Mouse (Mus musculus): ENCODE measurements around the gene Acadl. TPM values are rescaled to one million over a fixed set of nuclear protein-coding genes. Genes with fewer than 3 reads are reported as not detected.

The Acadl gene
- total RNA-seq, 2 experiments from 2014 or later, result 267 to 388 TPM

DNA sequence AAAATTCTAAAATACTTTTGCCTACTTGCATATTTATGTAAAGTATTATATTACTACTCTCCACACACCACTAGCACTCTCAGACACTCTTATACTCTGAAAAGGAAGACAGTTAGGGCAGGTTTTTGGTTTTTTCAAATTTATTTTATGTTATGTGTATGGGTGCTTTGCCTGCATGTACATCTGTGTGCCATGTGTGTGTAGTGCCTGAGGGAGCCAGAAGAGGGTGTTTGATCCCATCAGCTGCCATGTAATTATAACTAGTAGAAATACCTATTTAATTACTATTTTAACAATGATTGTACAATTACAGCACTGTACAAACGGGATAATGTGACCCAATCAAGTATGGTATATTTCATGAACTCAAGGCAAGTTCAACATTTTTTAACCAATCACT, 57.7 kb downstream of the Acadl start:
- intact Hi-C loops (cut with DNase I; ENCODE audit: low total_unique reads), result no loop called here
- DNase-seq, result no peak

DNA sequence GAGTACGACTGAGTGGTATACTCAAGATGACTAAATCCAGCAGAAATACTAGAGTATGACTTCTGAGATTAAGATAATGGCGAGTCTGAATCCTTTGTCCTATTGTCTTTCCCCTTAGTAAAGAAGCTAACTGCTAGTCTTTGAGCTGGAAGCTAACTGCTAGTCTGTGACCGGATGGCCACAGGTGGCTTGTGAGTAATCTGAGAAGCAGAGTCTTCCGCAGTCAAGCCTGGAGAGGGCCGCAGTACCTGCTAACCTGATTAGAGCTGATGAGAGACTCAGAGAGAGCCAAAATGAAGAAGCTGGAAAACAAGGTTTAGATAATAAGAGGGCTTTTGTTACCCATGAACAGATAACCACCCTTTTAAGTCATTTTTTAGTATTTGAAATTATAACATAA, 58.4 kb downstream of the Acadl start:
- intact Hi-C loops (cut with DNase I; ENCODE audit: low total_unique reads), result no loop called here
- DNase-seq, result no peak

DNA sequence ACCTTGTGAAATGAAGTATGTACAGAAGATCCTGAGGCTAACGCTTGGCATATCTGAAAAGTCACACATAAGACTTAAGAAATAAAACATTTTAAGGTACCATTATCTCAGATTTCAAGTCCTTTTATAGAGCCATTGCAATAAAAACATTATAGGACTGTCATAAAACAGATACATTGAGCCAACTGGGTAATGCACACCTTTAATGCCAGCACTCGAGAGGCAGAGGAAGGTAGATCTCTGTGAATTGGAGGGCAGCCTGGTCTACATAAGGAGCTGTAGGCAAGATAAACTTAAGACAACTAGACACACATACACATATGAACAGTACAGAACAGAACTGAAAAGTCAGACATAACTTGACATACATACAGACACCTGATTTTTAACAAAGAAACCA, 65.1 kb downstream of the Acadl start:
- no peak for DNase-seq
- intact Hi-C loops (cut with DNase I; ENCODE audit: low total_unique reads), result no loop called here

DNA sequence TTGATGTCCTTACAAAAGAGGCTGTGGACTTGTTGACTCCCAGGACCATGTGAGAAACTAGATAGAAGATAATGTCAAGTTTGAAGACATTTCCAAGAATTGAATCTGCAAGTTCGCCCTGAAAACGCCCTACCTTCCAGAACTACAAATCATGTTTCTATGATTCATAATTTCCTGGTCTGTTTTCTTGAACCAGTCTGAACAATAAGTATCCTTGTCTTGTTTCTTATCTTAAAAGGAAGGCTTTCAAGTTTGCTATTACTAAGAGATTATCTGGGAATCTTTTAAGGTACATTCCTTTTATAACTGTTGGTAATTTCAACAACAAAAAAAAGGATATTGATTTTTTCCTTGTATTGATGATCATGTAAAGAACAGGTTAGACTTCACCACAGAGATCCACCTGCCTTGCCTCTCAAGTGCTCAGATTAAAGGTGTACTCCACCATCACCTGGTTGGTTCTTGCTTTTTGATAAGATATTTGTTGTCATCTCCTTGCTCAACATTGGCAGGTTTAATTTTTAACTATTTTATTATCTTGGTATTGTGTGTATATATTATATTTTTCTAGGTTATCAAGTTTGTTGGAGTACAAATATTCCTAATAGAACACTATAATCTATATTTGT, 70.1 kb downstream of the Acadl start:
- no peak for DNase-seq
- intact Hi-C loops (cut with DNase I; ENCODE audit: low total_unique reads), result no loop called here

DNA sequence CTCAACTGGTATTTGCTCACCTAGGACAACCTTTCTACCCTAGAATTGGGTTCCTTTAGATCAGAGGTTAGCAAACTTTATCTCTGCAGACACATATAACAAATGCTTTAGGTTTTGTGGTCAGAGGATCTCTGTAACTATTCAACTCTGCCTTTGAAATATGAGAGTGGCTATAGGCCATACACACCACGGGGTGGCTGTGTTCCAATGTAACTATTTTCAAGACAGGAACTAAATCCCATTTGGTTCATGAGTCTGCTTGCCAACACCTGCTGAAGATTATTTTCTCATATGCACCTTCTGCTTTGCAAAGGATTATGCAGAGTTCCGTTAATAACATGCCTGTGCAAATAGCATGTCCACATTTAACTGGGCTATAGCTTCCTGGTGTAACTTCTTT, 80.8 kb downstream of the Acadl start:
- no peak for DNase-seq
- intact Hi-C loops (cut with DNase I; ENCODE audit: low total_unique reads), result no loop called here

DNA sequence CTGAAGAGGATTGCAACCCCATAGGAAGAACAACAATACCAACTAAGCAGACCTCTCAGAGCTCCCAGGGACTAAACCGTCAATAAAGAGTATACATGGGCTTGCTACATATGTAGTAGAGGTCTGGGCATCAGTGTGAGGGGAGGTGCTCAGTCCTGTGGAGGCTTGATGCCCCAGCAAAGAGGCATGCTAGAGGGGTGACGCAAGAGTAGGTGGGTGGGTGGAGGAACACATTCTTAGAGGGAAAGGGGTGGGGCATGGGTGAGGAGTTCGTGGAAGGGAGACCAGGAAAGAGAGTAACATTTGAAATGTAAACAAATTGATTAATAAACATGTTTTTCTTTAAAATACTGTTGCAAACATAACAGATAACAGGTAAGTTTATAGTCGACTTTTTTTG, 82.0 kb downstream of the Acadl start:
- no peak for DNase-seq
- intact Hi-C loops (cut with DNase I; ENCODE audit: low total_unique reads), result no loop called here

Other genes with a start within 250 kb of the Acadl start
- 1 to 10 TPM; 8.0 to 8.3 TPM for gene Rpe, start 162.4 kb downstream of the Acadl start, total RNA-seq (2021)
- gene Kansl1l, start 45.7 kb downstream of the Acadl start, total RNA-seq (2021), result 10 to 100 TPM; 17.2 to 18.8 TPM
- gene Myl1, start 82.1 kb upstream of the Acadl start, total RNA-seq (2021), result over 10,000 TPM; 30,782 to 31,244 TPM
- 10 to 100 TPM; 29.2 to 32.3 TPM for gene Lancl1, start 175.6 kb upstream of the Acadl start, total RNA-seq (2021)